Mouse (Mus musculus) liver, embryonic 12.5 days (tissue): ENCODE results near the gene Atg7. TPM values are rescaled to one million over a fixed set of nuclear protein-coding genes. Genes with fewer than 3 reads are reported as not detected.

Experiments used
- ATAC-seq: fragments of 200-750 bp; cut with Nextera tagmentation; 2 replicates; pipeline ENCODE4 v1.8.0; 2017; ENCODE audit warnings: moderate number of reproducible peaks, mild to moderate bottlenecking, moderate library complexity
- H3K27ac ChIP-seq: fragments of 300-500 bp; sonication (generic); 2 replicates; pipeline ENCODE4 v1.5.1; 2016; ENCODE audit warnings: mild to moderate bottlenecking
- H3K27me3 ChIP-seq: fragments of 300-500 bp; sonication (generic); replicated peaks from 2 replicates; pipeline ENCODE4 v1.6.1; 2016; ENCODE audit warnings: mild to moderate bottlenecking, moderate library complexity
- H3K36me3 ChIP-seq: fragments of 300-500 bp; sonication (generic); 2 replicates; pipeline ENCODE4 v1.6.1; 2016; ENCODE audit warnings: mild to moderate bottlenecking, moderate library complexity
- H3K4me1 ChIP-seq: fragments of 300-500 bp; sonication (generic); 2 replicates; pipeline ENCODE4 v1.6.1; 2016
- H3K4me2 ChIP-seq: fragments of 300-500 bp; sonication (generic); 2 replicates; pipeline ENCODE4 v1.6.1; 2016; ENCODE audit warnings: mild to moderate bottlenecking, moderate library complexity
- H3K4me3 ChIP-seq: fragments of 300-500 bp; sonication (generic); 2 replicates; pipeline ENCODE4 v1.5.1; 2016; ENCODE audit warnings: mild to moderate bottlenecking, moderate library complexity
- H3K9ac ChIP-seq: fragments of 300-500 bp; sonication (generic); 2 replicates; pipeline ENCODE4 v1.6.1; 2016; ENCODE audit warnings: mild to moderate bottlenecking, moderate library complexity
- H3K9me3 ChIP-seq: fragments of 300-500 bp; sonication (generic); replicated peaks from 2 replicates; pipeline ENCODE4 v1.6.1; 2016; ENCODE audit warnings: mild to moderate bottlenecking, moderate library complexity
- WGBS: fragments of 180-500 bp; shearing (Covaris S2); methylation state at CpG from one replicate; pipeline ENCODE4 v1.1.7; 2016; ENCODE audit not compliant: insufficient replicate concordance; 5-methylcytosine and 5-hydroxymethylcytosine counted together
- polyA plus RNA-seq: library from polyadenylated mRNA; unstranded; fragments of >200 nt; fragmentation: Nextera tagmentation; extraction: Ambion mirVana; gene quantifications from 2 replicates; pipeline ENCODE4 v1.2.1, GENCODE M21; 2016

Gene Atg7
- polyA plus RNA-seq, 1 experiment from 2014 or later, result 15.0 TPM

DNA sequence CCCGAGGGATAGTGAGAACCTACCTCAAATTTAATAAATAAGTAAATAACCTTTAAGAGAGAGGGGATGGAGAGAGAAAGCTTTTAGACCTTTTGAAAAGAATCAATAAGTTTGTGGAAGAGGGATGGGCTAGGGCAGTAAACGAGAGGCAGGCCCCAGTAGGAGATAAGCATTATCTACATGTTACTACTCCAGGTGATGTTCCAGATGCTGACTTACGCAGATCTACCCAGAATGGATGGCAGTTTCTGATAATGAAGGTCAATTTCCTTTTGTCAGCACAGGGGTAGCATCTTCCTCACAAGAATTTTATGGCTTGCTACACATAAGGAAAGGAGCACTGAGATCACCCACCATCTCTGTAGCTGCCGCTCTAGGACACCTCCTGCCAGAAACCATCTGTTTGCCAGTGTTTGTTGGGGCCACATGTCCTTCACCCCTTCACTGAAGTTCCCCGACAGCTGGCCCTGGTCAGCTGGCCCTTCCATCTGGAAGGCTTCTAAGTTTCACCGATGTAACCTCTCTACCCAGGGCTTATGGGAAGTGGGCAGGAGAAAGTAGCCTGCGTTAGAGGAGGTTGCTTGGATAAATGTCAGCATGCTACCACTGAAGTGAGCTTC is 152.9 kb downstream of the Atg7 start:
- H3K9ac ChIP-seq, result no peak overlapping the region
- H3K4me3 ChIP-seq, result no peak overlapping the region
- 59% methylated on average over 7 of the region's 7 CpGs for WGBS
- H3K4me1 ChIP-seq, result peaks cover 19% of the 10 kb centered on the region
- no peaks in the 10 kb centered on the region for H3K36me3 ChIP-seq
- no peak overlapping the region for H3K4me2 ChIP-seq
- H3K27ac ChIP-seq, result no peak overlapping the region
- H3K9me3 ChIP-seq, result no peaks in the 10 kb centered on the region
- ATAC-seq, result peak; percentile 46; the same call in 1 of the 2 replicates
- H3K27me3 ChIP-seq, result no peaks in the 10 kb centered on the region

GRCm38 (mm10) chr6:114797901-114798300 is 155.0 kb downstream of the Atg7 start:
- Histone ChIP-seq H3K4me3 (no peak overlapping the region), H3K27me3 (no peaks in the 10 kb centered on the region), H3K9ac (no peak overlapping the region), H3K27ac (no peak overlapping the region), H3K9me3 (no peaks in the 10 kb centered on the region), H3K4me1 (peaks cover 19% of the 10 kb centered on the region), H3K36me3 (no peaks in the 10 kb centered on the region), H3K4me2 (no peak overlapping the region)
- WGBS, result 67% methylated on average over 5 of the region's 5 CpGs
- no peak for ATAC-seq

GRCm38 (mm10) chr6:114798715-114799114 is 155.8 kb downstream of the Atg7 start:
- H3K27me3 ChIP-seq, result no peaks in the 10 kb centered on the region
- H3K9ac ChIP-seq, result no peak overlapping the region
- H3K9me3 ChIP-seq, result no peaks in the 10 kb centered on the region
- no peaks in the 10 kb centered on the region for H3K36me3 ChIP-seq
- H3K4me3 ChIP-seq, result no peak overlapping the region
- H3K4me1 ChIP-seq, result peaks cover 19% of the 10 kb centered on the region
- H3K4me2 ChIP-seq, result no peak overlapping the region
- no peak for ATAC-seq
- no peak overlapping the region for H3K27ac ChIP-seq
- 71% methylated on average over 4 of the region's 4 CpGs for WGBS

DNA sequence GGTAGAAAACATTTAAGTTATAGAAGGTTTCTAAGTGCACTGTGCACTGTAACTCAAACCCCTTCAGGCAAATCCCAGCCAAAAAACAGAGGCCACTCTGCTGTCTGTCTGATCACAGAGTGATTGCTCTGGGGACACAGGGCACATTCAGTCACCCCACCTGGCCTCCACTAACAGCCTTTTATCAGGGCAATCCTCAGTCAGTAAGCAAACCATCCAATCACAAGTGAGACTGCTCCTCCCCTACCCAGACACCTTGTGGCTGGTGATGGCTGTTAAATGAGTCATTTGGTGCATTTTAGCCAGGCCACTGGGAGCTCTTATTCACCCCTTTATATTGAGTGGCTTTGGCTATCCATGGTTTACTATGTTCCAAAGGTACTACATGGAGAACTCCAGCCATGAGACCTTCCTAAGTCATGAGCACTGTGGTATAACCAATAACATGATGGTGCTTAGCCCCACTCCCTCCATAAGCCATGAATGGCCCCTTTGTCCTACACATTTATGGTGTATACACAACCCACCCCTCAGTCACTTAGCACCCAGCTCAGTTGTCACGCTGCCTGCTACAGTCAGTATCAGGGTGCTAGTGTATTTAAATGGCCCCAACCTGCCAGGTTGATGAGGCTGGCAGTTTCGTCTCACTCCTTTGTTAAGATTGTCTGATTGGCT is 157.5 kb downstream of the Atg7 start:
- Histone ChIP-seq H3K4me2 (no peak overlapping the region), H3K9ac (no peak overlapping the region), H3K27ac (no peak overlapping the region), H3K4me1 (peaks cover 11% of the 10 kb centered on the region; the same call in 1 of the 2 replicates), H3K9me3 (no peaks in the 10 kb centered on the region), H3K36me3 (no peaks in the 10 kb centered on the region), H3K4me3 (no peak overlapping the region), H3K27me3 (no peaks in the 10 kb centered on the region)
- WGBS, result 46% methylated on average over 2 of the region's 2 CpGs
- no peak for ATAC-seq

- Histone ChIP-seq H3K27me3 (no peaks in the 10 kb centered on the region), H3K4me2 (no peak overlapping the region), H3K4me3 (no peak overlapping the region), H3K4me1 (0 out of 2 replicates have a peak, but pooled peaks cover 4% of the 10 kb centered on the region), H3K9ac (no peak overlapping the region), H3K36me3 (no peaks in the 10 kb centered on the region), H3K27ac (no peak overlapping the region), H3K9me3 (no peaks in the 10 kb centered on the region)
- no peak for ATAC-seq
- 79% methylated on average over 8 of the region's 8 CpGs for WGBS
Observed at GRCm38 (mm10) chr6:114803915-114804535, 161.1 kb downstream of the Atg7 start.

- H3K36me3 ChIP-seq, result no peaks in the 10 kb centered on the region
- H3K4me3 ChIP-seq, result no peak overlapping the region
- 0 out of 2 replicates have a peak, but pooled peaks cover 4% of the 10 kb centered on the region for H3K4me1 ChIP-seq
- H3K27ac ChIP-seq, result no peak overlapping the region
- ATAC-seq, result no peak
- 95% methylated on average over 1 of the region's 1 CpGs for WGBS
- H3K27me3 ChIP-seq, result no peaks in the 10 kb centered on the region
- H3K4me2 ChIP-seq, result no peak overlapping the region
- H3K9ac ChIP-seq, result no peak overlapping the region
- no peaks in the 10 kb centered on the region for H3K9me3 ChIP-seq
Observed at GRCm38 (mm10) chr6:114804866-114805265, 162.0 kb downstream of the Atg7 start.

DNA sequence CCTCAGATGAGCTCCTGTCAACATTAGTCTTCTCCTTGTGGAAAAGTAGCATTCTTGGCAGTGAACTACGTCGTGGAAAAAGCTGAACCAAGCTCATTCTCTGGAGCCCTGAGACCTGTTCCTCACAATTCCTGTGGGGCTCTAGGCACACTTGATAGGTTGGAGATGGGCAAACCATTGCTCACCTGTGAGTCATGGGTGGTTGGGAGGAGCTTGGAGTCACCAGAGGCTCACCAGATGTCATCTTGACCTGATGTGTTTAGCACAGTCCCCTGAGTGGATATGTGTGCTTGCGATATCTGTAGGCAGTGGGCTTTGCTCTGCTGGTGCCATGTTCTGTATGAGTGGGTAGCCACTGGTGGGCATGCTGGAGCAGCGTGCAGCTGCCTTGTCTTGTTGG is 163.0 kb downstream of the Atg7 start:
- Histone ChIP-seq H3K9ac (no peak overlapping the region), H3K4me3 (no peak overlapping the region), H3K4me1 (no peaks in the 10 kb centered on the region), H3K9me3 (no peaks in the 10 kb centered on the region), H3K36me3 (no peaks in the 10 kb centered on the region), H3K27me3 (no peaks in the 10 kb centered on the region), H3K27ac (no peak overlapping the region), H3K4me2 (no peak overlapping the region)
- no peak for ATAC-seq
- 71% methylated on average over 4 of the region's 4 CpGs for WGBS

GRCm38 (mm10) chr6:114807474-114807873 is 164.6 kb downstream of the Atg7 start:
- H3K4me2 ChIP-seq, result no peak overlapping the region

DNA sequence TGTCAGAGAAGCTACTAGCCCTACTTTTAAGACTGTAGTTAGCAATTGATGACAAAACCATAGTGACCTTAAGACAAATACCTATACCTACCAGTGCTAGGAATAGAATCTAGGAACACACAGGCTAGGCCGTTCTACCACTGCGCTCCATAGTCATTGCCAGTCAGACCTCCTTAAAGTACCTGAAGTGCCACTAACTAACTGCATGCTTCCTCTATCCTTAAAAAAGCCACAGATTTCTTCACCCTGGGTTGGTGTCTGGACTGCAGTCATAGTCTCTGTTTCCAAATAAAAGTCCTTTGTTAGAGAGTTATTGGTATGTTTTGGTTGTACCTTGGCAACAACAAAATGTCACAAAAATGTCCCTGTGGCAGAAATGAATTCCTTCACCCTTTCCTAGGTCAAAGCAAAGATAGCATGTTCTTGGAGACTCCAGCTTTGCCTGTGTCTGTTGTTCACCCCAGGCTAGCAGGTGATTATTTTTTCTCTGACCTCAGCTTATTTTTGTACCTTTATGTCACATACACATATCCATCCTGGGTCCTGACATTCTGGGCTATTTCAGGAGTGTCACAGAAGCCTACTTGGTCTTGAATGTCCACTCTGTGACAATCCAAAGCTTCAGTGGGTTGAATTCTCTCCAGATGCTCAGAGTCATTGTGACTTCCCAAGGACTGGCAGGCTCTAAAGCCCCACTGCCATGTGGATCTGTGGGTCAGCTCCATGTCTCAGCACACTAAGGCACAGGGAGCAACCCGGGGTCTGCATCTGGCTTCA is 165.9 kb downstream of the Atg7 start:
- no peak overlapping the region for H3K4me3 ChIP-seq
- no peaks in the 10 kb centered on the region for H3K27me3 ChIP-seq
- no peak overlapping the region for H3K4me2 ChIP-seq
- H3K36me3 ChIP-seq, result no peaks in the 10 kb centered on the region
- H3K4me1 ChIP-seq, result no peaks in the 10 kb centered on the region
- H3K27ac ChIP-seq, result no peak overlapping the region
- 76% methylated on average over 3 of the region's 3 CpGs for WGBS
- H3K9me3 ChIP-seq, result no peaks in the 10 kb centered on the region
- H3K9ac ChIP-seq, result no peak overlapping the region
- no peak for ATAC-seq

More at GRCm38 (mm10) chr6:114807474-114807873, 164.6 kb downstream of the Atg7 start:
- WGBS, result 62% methylated on average over 3 of the region's 3 CpGs
- H3K9me3 ChIP-seq, result no peaks in the 10 kb centered on the region
- H3K27me3 ChIP-seq, result no peaks in the 10 kb centered on the region
- ATAC-seq, result no peak
- no peaks in the 10 kb centered on the region for H3K36me3 ChIP-seq
- H3K27ac ChIP-seq, result no peak overlapping the region
- H3K4me1 ChIP-seq, result no peaks in the 10 kb centered on the region
- no peak overlapping the region for H3K4me3 ChIP-seq
- H3K9ac ChIP-seq, result no peak overlapping the region

DNA sequence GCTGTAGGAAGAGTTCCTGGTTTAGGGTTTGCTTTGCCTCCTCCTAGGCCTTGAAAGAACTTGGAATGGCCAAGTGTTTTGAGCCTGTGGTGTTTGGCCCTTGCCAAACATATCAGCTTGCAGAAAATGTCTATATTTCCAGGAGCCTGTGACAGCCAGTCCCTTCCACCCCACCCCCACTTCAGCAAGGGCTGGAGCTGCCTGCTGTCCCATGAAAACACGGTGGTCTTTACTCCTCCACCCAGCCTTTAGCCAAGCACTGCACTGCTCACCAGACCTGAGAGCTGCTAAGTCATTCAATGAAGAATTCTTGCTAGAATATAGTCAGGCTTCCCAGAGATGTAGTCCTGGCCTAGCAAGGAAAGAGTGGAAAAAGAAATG is 166.5 kb downstream of the Atg7 start:
- no peaks in the 10 kb centered on the region for H3K4me1 ChIP-seq
- H3K4me3 ChIP-seq, result no peak overlapping the region
- no peaks in the 10 kb centered on the region for H3K9me3 ChIP-seq
- no peak overlapping the region for H3K27ac ChIP-seq
- WGBS, result 54% methylated on average over 1 of the region's 1 CpGs
- H3K9ac ChIP-seq, result no peak overlapping the region
- no peak overlapping the region for H3K4me2 ChIP-seq
- no peaks in the 10 kb centered on the region for H3K36me3 ChIP-seq
- ATAC-seq, result no peak
- H3K27me3 ChIP-seq, result no peaks in the 10 kb centered on the region

DNA sequence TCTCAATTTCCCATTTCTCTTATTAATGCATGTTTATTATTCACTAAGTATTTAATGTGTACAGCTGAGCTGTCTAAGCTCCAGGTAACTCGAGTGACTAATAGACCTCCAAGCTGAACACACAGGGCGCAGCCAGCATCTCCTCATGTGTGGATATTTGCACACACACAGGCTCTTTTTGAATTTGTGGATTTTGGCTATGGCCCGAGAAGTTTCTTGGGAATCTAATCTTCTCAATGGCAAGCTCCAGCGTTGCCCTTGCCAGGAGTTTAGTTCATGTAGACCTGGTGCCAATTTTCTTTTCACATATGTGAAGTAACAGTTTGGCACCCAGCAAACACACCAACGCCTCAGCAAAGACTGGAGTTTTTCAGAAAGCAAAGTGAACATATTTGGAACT is 169.4 kb downstream of the Atg7 start:
- H3K4me1 ChIP-seq, result peaks cover 14% of the 10 kb centered on the region
- H3K36me3 ChIP-seq, result no peaks in the 10 kb centered on the region
- 69% methylated on average over 5 of the region's 5 CpGs for WGBS
- H3K9me3 ChIP-seq, result no peaks in the 10 kb centered on the region
- no peak overlapping the region for H3K4me2 ChIP-seq
- H3K27me3 ChIP-seq, result no peaks in the 10 kb centered on the region; the same call in 1 of the 2 replicates
- no peak for ATAC-seq
- no peak overlapping the region for H3K9ac ChIP-seq
- no peak overlapping the region for H3K4me3 ChIP-seq
- no peak overlapping the region for H3K27ac ChIP-seq

GRCm38 (mm10) chr6:114812779-114813178 is 169.9 kb downstream of the Atg7 start:
- Histone ChIP-seq H3K27me3 (no peaks in the 10 kb centered on the region; the same call in 1 of the 2 replicates), H3K36me3 (no peaks in the 10 kb centered on the region), H3K9ac (no peak overlapping the region), H3K9me3 (no peaks in the 10 kb centered on the region), H3K27ac (no peak overlapping the region), H3K4me2 (no peak overlapping the region), H3K4me3 (no peak overlapping the region), H3K4me1 (peaks cover 19% of the 10 kb centered on the region)
- ATAC-seq, result no peak
- WGBS, result 69% methylated on average over 4 of the region's 4 CpGs
